Mouse (Mus musculus) forebrain, postnatal 0 days (tissue): ENCODE data around the gene Ptprk. TPM values are rescaled to one million over a fixed set of nuclear protein-coding genes. Genes with fewer than 3 reads are reported as not detected.

Experiments used
- ATAC-seq: fragments of 200-750 bp; cut with Nextera tagmentation; 2 replicates; pipeline ENCODE4 v1.8.0; 2017; ENCODE audit warnings: mild to moderate bottlenecking, moderate library complexity
- DNase-seq: peaks from one replicate; pipeline ENCODE4 v3.0.0-alpha.2; 2015
- H3K27ac ChIP-seq: fragments of 300-500 bp; sonication (generic); 2 replicates; pipeline ENCODE4 v1.5.1; 2014; ENCODE audit warnings: low read depth, mild to moderate bottlenecking, antibody characterized with exemption, low read length, moderate library complexity, mixed read lengths
- H3K27me3 ChIP-seq: fragments of 300-500 bp; sonication (generic); 2 replicates; pipeline ENCODE4 v1.6.1; 2014; ENCODE audit warnings: mild to moderate bottlenecking, low read length, mixed read lengths; ENCODE audit not compliant: insufficient read depth
- H3K36me3 ChIP-seq: fragments of 300-500 bp; sonication (generic); 2 replicates; pipeline ENCODE4 v1.6.1; 2014; ENCODE audit warnings: mild to moderate bottlenecking, moderate library complexity; ENCODE audit not compliant: insufficient read depth
- H3K4me1 ChIP-seq: fragments of 300-500 bp; sonication (generic); 2 replicates; pipeline ENCODE4 v1.6.1; 2014; ENCODE audit warnings: antibody characterized with exemption; ENCODE audit not compliant: insufficient read depth
- H3K4me2 ChIP-seq: fragments of 300-500 bp; sonication (generic); 2 replicates; pipeline ENCODE4 v1.6.1; 2014; ENCODE audit warnings: low read depth, mild to moderate bottlenecking, moderate library complexity
- H3K4me3 ChIP-seq: fragments of 300-500 bp; sonication (generic); 2 replicates; pipeline ENCODE4 v1.5.1; 2014; ENCODE audit warnings: low read depth, low read length, mixed read lengths
- H3K9ac ChIP-seq: fragments of 300-500 bp; sonication (generic); 2 replicates; pipeline ENCODE4 v1.6.1; 2014; ENCODE audit warnings: mild to moderate bottlenecking
- H3K9me3 ChIP-seq: fragments of 300-500 bp; sonication (generic); 2 replicates; pipeline ENCODE4 v1.6.1; 2016; ENCODE audit warnings: low read length
- CTCF ChIP-seq: sonication (generic); IDR thresholded peaks from 2 replicates; pipeline ENCODE4 v1.5.1; 2016; ENCODE audit warnings: antibody characterized with exemption, control low read depth, low read depth
- WGBS: fragments of 180-500 bp; shearing (Covaris S2); extraction: QIAGEN DNeasy Blood & Tissue Kit; methylation state at CpG from one replicate; pipeline ENCODE4 v1.1.7; 2014; 5-methylcytosine and 5-hydroxymethylcytosine counted together
- polyA plus RNA-seq: library from polyadenylated mRNA; unstranded; fragments of >200 nt; fragmentation: Nextera tagmentation; extraction: Ambion mirVana; gene quantifications from 2 replicates; pipeline ENCODE4 v1.2.1, GENCODE M21; 2015
- total RNA-seq: library from RNA; depleted of rRNA; stranded (reverse); fragments of >200 nt; gene quantifications from 2 replicates; pipeline ENCODE4 v1.2.3, GENCODE M21; 2014

The Ptprk gene
- total and polyA plus RNA-seq, 2 experiments from 2014 or later = 27.1 to 66.8 TPM

DNA sequence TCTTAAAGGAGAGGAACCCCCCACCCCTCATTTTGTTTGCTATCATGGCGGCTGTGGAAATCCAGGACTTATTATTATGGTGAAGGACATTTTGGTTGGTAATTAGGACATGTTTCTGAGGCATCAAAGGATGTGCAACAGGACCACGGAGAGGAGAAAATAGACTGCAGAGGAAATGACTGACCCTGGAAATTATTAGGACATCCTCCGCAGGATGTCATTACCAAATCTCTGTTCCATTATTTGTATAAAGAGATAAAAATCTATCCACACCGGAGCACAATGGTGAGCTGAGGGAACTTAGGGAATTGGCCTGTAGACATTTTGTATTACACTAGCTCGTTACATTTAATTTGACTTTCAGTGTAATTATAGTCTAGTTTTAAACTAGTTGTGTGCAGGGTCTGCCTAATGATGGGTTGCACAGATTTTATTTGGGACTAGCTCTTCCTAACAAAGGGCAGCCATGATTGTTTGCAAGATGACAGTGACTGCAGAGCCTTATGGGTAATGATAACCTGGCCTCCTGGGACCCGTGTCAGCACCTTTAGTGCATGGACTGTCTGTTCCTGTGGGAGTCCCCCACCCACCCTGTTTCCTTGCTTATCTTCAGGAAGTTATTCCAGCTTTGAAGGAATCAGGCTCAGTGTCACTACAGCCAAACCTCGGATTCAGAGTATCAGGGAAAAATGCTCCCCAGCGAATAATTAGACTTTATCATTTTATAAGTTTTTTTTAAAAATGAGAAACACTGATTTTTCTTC, 38.4 kb downstream of the Ptprk start:
- Histone ChIP-seq H3K4me2 (no peak overlapping the region), H3K4me1 (no peaks in the 10 kb centered on the region; the same call in 1 of the 2 replicates), H3K4me3 (no peak overlapping the region), H3K9ac (no peak overlapping the region), H3K27me3 (no peaks in the 10 kb centered on the region), H3K36me3 (no peaks in the 10 kb centered on the region; the same call in 1 of the 2 replicates), H3K9me3 (no peaks in the 10 kb centered on the region), H3K27ac (no peak overlapping the region)
- 51% methylated on average over 8 of the region's 8 CpGs for WGBS
- no peak for TF ChIP-seq CTCF
- DNase-seq (no peak), ATAC-seq (peak; percentile 14; the same call in 1 of the 2 replicates)

DNA sequence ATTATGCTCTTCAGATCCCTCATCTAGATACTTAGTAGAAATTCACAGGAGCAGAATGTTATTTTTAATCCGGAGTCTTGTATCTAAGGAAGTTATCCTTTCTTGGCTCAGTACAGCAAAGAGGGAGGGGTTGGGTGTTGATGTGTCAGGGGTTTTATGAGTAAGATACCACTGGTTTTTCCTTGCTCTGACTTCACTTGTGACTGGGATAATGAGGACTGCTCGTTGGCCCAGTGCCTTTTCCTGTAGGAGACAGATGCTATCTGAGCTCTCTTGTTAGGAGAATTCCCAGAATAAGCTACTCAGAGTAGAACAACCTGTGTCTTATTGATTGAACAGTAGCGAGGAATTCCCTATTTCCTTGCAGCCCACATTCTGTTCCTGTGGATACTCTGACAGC, 39.3 kb downstream of the Ptprk start:
- H3K27ac ChIP-seq = no peak overlapping the region
- no peaks in the 10 kb centered on the region; the same call in 1 of the 2 replicates for H3K4me1 ChIP-seq
- no peak overlapping the region for H3K9ac ChIP-seq
- TF ChIP-seq CTCF = no peak
- DNase-seq (peak; percentile 47), ATAC-seq (peak; percentile 76)
- 46% methylated on average over 3 of the region's 3 CpGs for WGBS
- no peak overlapping the region for H3K4me2 ChIP-seq
- no peaks in the 10 kb centered on the region for H3K9me3 ChIP-seq
- H3K4me3 ChIP-seq = no peak overlapping the region
- no peaks in the 10 kb centered on the region; the same call in 1 of the 2 replicates for H3K36me3 ChIP-seq
- H3K27me3 ChIP-seq = no peaks in the 10 kb centered on the region

DNA sequence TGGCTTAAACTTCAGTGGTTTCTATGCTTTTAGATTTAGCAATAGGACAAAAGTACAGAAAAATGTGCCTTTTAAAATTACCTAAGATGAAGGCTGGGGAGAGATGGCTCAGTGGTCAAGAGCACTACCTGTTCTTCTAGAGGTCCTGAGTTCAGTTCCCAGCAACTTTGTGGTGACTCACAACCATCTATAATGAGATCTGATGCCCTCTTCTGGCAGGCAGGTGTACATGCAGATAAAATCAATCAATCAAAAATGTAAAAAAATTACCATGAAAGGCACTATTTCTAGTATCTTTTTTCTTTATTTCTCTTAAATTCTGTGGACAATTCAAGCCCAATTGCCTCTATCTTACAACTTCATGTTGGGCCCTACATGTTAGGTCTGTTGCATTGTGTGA, 42.4 kb downstream of the Ptprk start:
- H3K27me3 ChIP-seq = no peaks in the 10 kb centered on the region
- H3K4me2 ChIP-seq = no peak overlapping the region
- ATAC-seq (no peak), DNase-seq (no peak)
- H3K27ac ChIP-seq = no peak overlapping the region
- no peak overlapping the region for H3K9ac ChIP-seq
- no peak for TF ChIP-seq CTCF
- no peaks in the 10 kb centered on the region for H3K9me3 ChIP-seq
- no peaks in the 10 kb centered on the region for H3K36me3 ChIP-seq
- H3K4me3 ChIP-seq = no peak overlapping the region
- H3K4me1 ChIP-seq = no peaks in the 10 kb centered on the region; the same call in 1 of the 2 replicates

DNA sequence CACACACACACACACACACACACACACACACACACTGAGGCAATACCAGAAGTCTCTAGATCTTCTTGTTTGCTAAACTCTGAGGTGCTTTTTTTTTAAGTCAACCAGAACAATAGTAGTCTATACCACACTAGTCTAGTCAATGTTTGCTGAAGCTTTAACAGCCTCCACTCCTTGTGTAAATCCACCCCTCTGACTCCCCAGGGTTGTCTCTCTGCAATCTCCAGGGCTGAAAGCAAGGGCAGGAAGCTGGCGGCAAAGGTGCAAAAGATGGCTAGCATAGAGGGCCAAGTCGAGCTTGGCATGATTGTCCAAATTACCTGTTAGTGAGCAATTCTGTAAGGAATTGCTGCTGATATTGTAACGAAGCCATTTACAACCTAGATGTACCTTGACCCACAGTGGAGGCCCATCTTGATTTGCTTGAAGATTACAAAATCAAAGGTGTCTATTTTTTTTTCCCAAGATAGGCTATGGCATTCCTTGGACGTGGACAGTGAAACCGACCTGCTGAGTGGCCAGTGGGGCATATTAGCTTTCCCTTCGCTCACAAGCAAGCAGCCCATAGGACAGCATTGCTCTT, 44.3 kb downstream of the Ptprk start:
- H3K27ac ChIP-seq = no peak overlapping the region
- no peak overlapping the region for H3K9ac ChIP-seq
- H3K4me2 ChIP-seq = no peak overlapping the region
- ATAC-seq = no peak
- H3K9me3 ChIP-seq = no peaks in the 10 kb centered on the region
- no peaks in the 10 kb centered on the region for H3K36me3 ChIP-seq
- DNase-seq = no peak
- TF ChIP-seq CTCF = no peak
- 92% methylated on average over 6 of the region's 6 CpGs for WGBS
- no peak overlapping the region for H3K4me3 ChIP-seq
- H3K4me1 ChIP-seq = no peaks in the 10 kb centered on the region
- no peaks in the 10 kb centered on the region for H3K27me3 ChIP-seq

DNA sequence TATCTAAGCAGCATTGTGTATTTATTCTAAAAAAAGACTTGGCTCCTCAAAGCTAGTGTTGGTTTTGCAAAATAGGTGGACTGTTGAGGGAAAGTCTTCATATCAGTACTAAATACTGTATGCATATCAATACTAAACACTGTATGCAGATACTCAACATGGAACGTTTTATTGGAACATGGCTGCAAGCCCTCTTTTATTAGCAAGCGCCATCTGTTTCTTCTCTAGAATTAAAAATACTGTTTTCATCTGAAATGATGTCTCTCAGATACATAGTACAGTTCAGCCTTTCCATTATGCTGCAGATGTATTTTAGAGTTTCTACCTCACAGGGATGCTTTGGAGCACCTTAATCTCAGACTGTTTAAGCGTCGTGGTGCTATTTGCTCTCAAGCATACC, 49.3 kb downstream of the Ptprk start:
- no peak for ATAC-seq
- H3K27ac ChIP-seq = no peak overlapping the region

DNA sequence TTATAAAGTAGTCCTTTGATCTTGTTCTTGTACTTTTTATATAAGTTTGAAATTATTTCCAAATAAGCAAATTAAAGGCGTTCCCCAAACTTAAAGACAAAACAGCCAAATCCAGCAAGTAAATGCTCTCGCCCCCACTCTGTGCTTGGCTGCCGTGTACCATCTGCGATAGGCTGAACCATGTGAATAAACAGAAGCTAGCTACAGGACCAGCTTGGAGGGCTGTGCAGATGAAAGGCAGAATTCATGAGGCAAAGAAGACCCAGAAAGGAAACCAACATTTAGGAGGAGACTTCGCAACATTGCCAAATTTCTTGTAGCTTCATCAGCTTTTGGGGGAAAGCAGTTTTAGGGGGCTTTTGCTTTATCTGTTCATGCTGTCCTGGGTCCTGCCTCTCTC, 53.4 kb downstream of the Ptprk start:
- TF ChIP-seq CTCF = no peak
- H3K9me3 ChIP-seq = no peaks in the 10 kb centered on the region
- no peaks in the 10 kb centered on the region for H3K4me1 ChIP-seq
- no peaks in the 10 kb centered on the region for H3K36me3 ChIP-seq
- H3K4me3 ChIP-seq = no peak overlapping the region
- H3K27me3 ChIP-seq = no peaks in the 10 kb centered on the region
- 57% methylated on average over 5 of the region's 5 CpGs for WGBS
- ATAC-seq (peak; percentile 84), DNase-seq (peak; percentile 55)
- peak overlapping the region; percentile 42; the same call in 1 of the 2 replicates for H3K27ac ChIP-seq
- H3K9ac ChIP-seq = no peak overlapping the region
- H3K4me2 ChIP-seq = no peak overlapping the region

More for the DNA sequence above, 49.3 kb downstream of the Ptprk start:
- Histone ChIP-seq H3K9me3 (no peaks in the 10 kb centered on the region), H3K9ac (no peak overlapping the region), H3K4me3 (no peak overlapping the region), H3K27me3 (no peaks in the 10 kb centered on the region), H3K36me3 (no peaks in the 10 kb centered on the region), H3K4me2 (no peak overlapping the region), H3K4me1 (no peaks in the 10 kb centered on the region)
- WGBS = 80% methylated on average over 4 of the region's 4 CpGs
- TF ChIP-seq CTCF = no peak
- no peak for DNase-seq

DNA sequence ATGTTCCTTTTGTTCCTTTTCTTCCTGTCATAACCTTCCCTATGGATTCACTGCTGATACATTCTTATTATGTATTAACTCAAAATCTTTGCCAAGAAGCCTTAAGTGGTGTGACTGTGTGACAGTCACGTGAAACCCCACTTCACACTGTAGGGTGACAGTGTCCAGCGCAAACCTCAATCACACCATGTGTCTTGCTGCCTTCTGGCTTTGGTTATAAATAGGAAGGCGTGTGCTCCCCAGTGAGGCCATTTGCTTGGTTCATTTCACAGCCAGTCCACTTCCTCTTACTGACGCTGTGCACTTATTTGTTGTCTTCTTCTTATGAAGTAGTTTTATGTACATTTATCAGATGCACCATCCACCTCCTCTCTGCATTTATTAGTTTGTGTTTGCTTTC, 53.8 kb downstream of the Ptprk start:
- H3K9me3 ChIP-seq = no peaks in the 10 kb centered on the region
- WGBS = 58% methylated on average over 4 of the region's 4 CpGs
- no peaks in the 10 kb centered on the region for H3K27me3 ChIP-seq
- ATAC-seq (peak; percentile 46), DNase-seq (no peak)
- H3K4me1 ChIP-seq = no peaks in the 10 kb centered on the region
- no peak overlapping the region for H3K9ac ChIP-seq
- H3K36me3 ChIP-seq = no peaks in the 10 kb centered on the region
- no peak for TF ChIP-seq CTCF
- peak overlapping the region; percentile 42; the same call in 1 of the 2 replicates for H3K27ac ChIP-seq
- H3K4me2 ChIP-seq = no peak overlapping the region
- no peak overlapping the region for H3K4me3 ChIP-seq
